Mouse (Mus musculus) heart, adult 2 months (tissue): ENCODE data around the gene Ccdc175. TPM values are rescaled to one million over a fixed set of nuclear protein-coding genes. Genes with fewer than 3 reads are reported as not detected.

Experiments
- DNase-seq, 2 experiments: peaks; one replicate each; pipeline ENCODE4 v3.0.0; 2021
- H3K27ac ChIP-seq: fragments of 200-600 bp; 2 replicates; pipeline ENCODE4 v1.8.1; 2022
- H3K27me3 ChIP-seq: fragments of 200-500 bp; 2 replicates; pipeline ENCODE4 v1.6.1; 2012; ENCODE audit warnings: mild to moderate bottlenecking, low read length, inconsistent platforms, mixed read lengths; ENCODE audit not compliant: control insufficient read depth, insufficient read depth
- H3K36me3 ChIP-seq: fragments of 200-500 bp; 2 replicates; pipeline ENCODE4 v1.6.1; 2012; ENCODE audit warnings: low read length, inconsistent platforms; ENCODE audit not compliant: control insufficient read depth, insufficient read depth
- H3K4me1 ChIP-seq: fragments of 200-500 bp; 2 replicates; pipeline ENCODE4 v1.6.1; 2011; ENCODE audit warnings: low read length; ENCODE audit not compliant: control insufficient read depth, insufficient read depth
- H3K4me3 ChIP-seq: fragments of 200-600 bp; 2 replicates; pipeline ENCODE4 v1.8.1; 2022
- H3K79me2 ChIP-seq: fragments of 200-500 bp; replicated peaks from 2 replicates; pipeline ENCODE4 v1.6.1; 2012; ENCODE audit warnings: mild to moderate bottlenecking, inconsistent platforms, low read length, moderate library complexity, mixed read lengths; ENCODE audit not compliant: control insufficient read depth, insufficient read depth
- H3K9ac ChIP-seq: fragments of 200-500 bp; 2 replicates; pipeline ENCODE4 v1.6.1; 2012; ENCODE audit warnings: low read depth, mild to moderate bottlenecking, control low read depth, inconsistent platforms, low read length, mixed read lengths
- CTCF ChIP-seq: fragments of 200-600 bp; IDR thresholded peaks from 2 replicates; pipeline ENCODE4 v1.8.1; 2022; ENCODE audit warnings: antibody characterized with exemption, mild to moderate bottlenecking, moderate library complexity
- EP300 ChIP-seq: fragments of 200-500 bp; IDR thresholded peaks from 2 replicates; pipeline ENCODE4 v1.6.1; 2011; ENCODE audit warnings: low read depth, low read length, control low read depth; ENCODE audit not compliant: insufficient read depth
- POLR2A ChIP-seq: fragments of 200-500 bp; IDR thresholded peaks from 2 replicates; pipeline ENCODE4 v1.6.1; 2011; ENCODE audit warnings: mild to moderate bottlenecking, low read depth, low read length, control low read depth; ENCODE audit not compliant: insufficient read depth
- WGBS: fragments of 180-500 bp; shearing (Covaris S2); methylation state at CpG from one replicate; pipeline ENCODE4 v1.1.7; 2018; 5-methylcytosine and 5-hydroxymethylcytosine counted together
- intact Hi-C: fragments of 180-260 bp; cut with DNase I; formaldehyde crosslinking; loops from one replicate; pipeline ENCODE4 v1.15.1; 2025
- microRNA-seq, 2 experiments: library from miRNA; unstranded; fragments of <30 nt; microRNA quantifications; one replicate each; pipeline ENCODE4 v1.2.0; 2021
- polyA plus RNA-seq: library from polyadenylated mRNA; depleted of rRNA; stranded (reverse); fragments of >200 nt; gene quantifications from 2 replicates; pipeline ENCODE4 v1.2.3, GENCODE M21; 2012; rRNA removed
- total RNA-seq, 2 experiments: library from RNA; stranded (reverse); gene quantifications; 2 replicates each; pipeline ENCODE4 v1.2.3; 2021

Ccdc175 gene
- total and polyA plus RNA-seq, 3 experiments, result not detected

GRCm38 (mm10) chr12:72057780-72058179 is 127.0 kb downstream of the Ccdc175 start:
- no peak for TF ChIP-seq EP300
- TF ChIP-seq POLR2A, result no peak
- no peak for TF ChIP-seq CTCF
- intact Hi-C loops, result no loop called here
- Histone ChIP-seq H3K9ac (no peak overlapping the region), H3K79me2 (no peaks in the 10 kb centered on the region), H3K4me1 (no peaks in the 10 kb centered on the region), H3K36me3 (no peaks in the 10 kb centered on the region), H3K27ac (no peak overlapping the region), H3K27me3 (no peaks in the 10 kb centered on the region), H3K4me3 (no peak overlapping the region)
- WGBS, result 86% methylated on average over 1 of the region's 1 CpGs
- no peak for DNase-seq

- intact Hi-C loops, result no loop called here
- WGBS, result 65% methylated on average over 6 of the region's 6 CpGs
- TF ChIP-seq CTCF, result no peak
- TF ChIP-seq EP300, result no peak
- no peak for TF ChIP-seq POLR2A
Observed at GRCm38 (mm10) chr12:72053851-72054250, 131.0 kb downstream of the Ccdc175 start.

GRCm38 (mm10) chr12:72053303-72053702 is 131.5 kb downstream of the Ccdc175 start:
- no peaks in the 10 kb centered on the region for H3K36me3 ChIP-seq
- no peaks in the 10 kb centered on the region for H3K79me2 ChIP-seq
- H3K4me1 ChIP-seq, result no peaks in the 10 kb centered on the region
- H3K27ac ChIP-seq, result no peak overlapping the region
- intact Hi-C loops, result no loop called here
- H3K27me3 ChIP-seq, result no peaks in the 10 kb centered on the region
- H3K9ac ChIP-seq, result no peak overlapping the region
- TF ChIP-seq POLR2A (no peak), CTCF (peak; percentile 78)
- DNase-seq, result no peak
- WGBS, result 31% methylated on average over 6 of the region's 6 CpGs
- H3K4me3 ChIP-seq, result no peak overlapping the region

More at GRCm38 (mm10) chr12:72053851-72054250, 131.0 kb downstream of the Ccdc175 start:
- H3K9ac ChIP-seq, result no peak overlapping the region
- no peaks in the 10 kb centered on the region for H3K4me1 ChIP-seq
- DNase-seq, result no peak
- H3K27ac ChIP-seq, result no peak overlapping the region
- H3K27me3 ChIP-seq, result no peaks in the 10 kb centered on the region
- H3K4me3 ChIP-seq, result no peak overlapping the region
- no peaks in the 10 kb centered on the region for H3K79me2 ChIP-seq
- H3K36me3 ChIP-seq, result no peaks in the 10 kb centered on the region

- Histone ChIP-seq H3K27me3 (no peaks in the 10 kb centered on the region), H3K79me2 (no peaks in the 10 kb centered on the region), H3K9ac (no peak overlapping the region), H3K36me3 (no peaks in the 10 kb centered on the region), H3K4me1 (no peaks in the 10 kb centered on the region), H3K4me3 (no peak overlapping the region), H3K27ac (no peak overlapping the region)
- intact Hi-C loops, result no loop called here
- TF ChIP-seq POLR2A (no peak), EP300 (no peak), CTCF (no peak)
- WGBS, result 79% methylated on average over 6 of the region's 6 CpGs
- no peak for DNase-seq
Observed at GRCm38 (mm10) chr12:72052571-72052970, 132.3 kb downstream of the Ccdc175 start.

Small RNA genes within 50 kb of the gene (microRNA-seq; reads per million reads assigned to microRNA genes)
- 0 reads per million in 2 experiments for gene Gm24466

Other genes with a start within 250 kb of the Ccdc175 start
- under 1 TPM; 0.27 to 0.31 TPM for gene Gpr135, start 113.9 kb downstream of the Ccdc175 start, total RNA-seq
- gene Gpr135, start 113.9 kb downstream of the Ccdc175 start, polyA plus RNA-seq, result 0.59 and 0.78 TPM in 2 replicates
- gene L3hypdh, start 99.6 kb downstream of the Ccdc175 start, total RNA-seq, result 1 to 10 TPM; 6.0 to 6.1 TPM
- 8.5 and 9.1 TPM in 2 replicates for gene L3hypdh, start 99.6 kb downstream of the Ccdc175 start, polyA plus RNA-seq
- gene Jkamp, start 99.4 kb downstream of the Ccdc175 start, total RNA-seq, result 10 to 100 TPM; 19.9 to 21.9 TPM
- gene Jkamp, start 99.4 kb downstream of the Ccdc175 start, polyA plus RNA-seq, result 60.4 and 100 TPM in 2 replicates
- 1 to 10 TPM; 2.9 to 3.8 TPM for gene Rtn1, start 224.0 kb upstream of the Ccdc175 start, total RNA-seq
- 3.5 and 4.2 TPM in 2 replicates for gene Rtn1, start 224.0 kb upstream of the Ccdc175 start, polyA plus RNA-seq